Mouse (Mus musculus) ES-E14 (cell line): Measurements from ENCODE around the gene Cul7.

Source experiments
- HCFC1 ChIP-seq: IDR thresholded peaks from 2 replicates; pipeline ENCODE4 v1.6.1; 2012; ENCODE audit warnings: low read length, inconsistent platforms, borderline replicate concordance; ENCODE audit not compliant: insufficient read depth
- ZNF384 ChIP-seq: IDR thresholded peaks from 2 replicates; pipeline ENCODE4 v1.6.1; 2012; ENCODE audit warnings: low read depth, low read length, inconsistent platforms

DNA sequence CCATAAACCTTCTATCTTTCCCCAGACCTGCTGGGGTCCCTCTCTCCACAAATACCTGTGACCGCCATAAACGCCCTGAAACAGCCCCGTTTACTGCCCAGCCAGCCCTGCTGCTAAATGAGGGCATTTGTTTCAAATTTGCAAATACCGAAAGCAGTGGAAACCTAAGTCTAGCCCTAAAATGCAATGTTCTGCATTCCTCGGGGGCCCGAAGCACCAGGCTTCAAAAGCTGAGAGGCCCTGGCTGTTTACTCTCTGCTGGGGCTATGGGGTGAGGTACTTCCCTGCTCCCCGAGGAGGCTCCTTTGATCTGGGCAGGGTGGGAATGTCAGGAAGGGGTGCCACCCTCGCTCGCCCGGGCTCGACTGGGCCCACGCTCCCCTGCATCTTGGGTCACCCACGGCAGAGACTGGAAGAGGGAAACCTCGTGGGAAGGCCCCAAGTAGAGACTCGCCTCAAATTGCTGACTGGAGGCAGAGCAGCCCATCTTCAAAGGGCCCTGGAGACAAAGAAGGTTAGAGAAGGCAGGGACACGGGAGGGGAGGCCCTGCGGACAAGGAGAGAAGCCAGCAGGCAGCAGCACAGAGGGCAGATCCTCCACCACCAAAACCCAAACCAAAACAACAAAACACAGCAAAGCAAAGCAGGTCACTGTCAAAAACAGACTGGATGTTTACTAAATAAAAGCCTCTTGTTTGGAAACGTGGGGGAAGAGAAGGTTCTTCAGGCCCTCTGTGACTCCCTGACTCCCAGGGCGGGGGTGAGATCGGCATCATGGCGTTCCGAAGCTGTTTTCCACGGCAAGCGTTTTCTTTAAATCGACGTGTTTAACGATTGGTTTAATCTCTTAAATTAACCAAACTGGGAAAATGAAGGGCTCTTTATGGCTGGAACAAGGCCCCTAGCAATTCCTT lies 31.1 kb upstream of the Cul7 start:
- TF ChIP-seq ZNF384 (no peak), HCFC1 (no peak)
